Mouse (Mus musculus) lung, postnatal 10 days (tissue): ENCODE data around the gene Gabarap.
A peak's percentile ranks its signal among the peaks of the same experiment; 100 is the strongest.

Experiments
- DNase-seq: peaks from one replicate; pipeline ENCODE4 v3.0.0; 2021

The Gabarap gene

DNA sequence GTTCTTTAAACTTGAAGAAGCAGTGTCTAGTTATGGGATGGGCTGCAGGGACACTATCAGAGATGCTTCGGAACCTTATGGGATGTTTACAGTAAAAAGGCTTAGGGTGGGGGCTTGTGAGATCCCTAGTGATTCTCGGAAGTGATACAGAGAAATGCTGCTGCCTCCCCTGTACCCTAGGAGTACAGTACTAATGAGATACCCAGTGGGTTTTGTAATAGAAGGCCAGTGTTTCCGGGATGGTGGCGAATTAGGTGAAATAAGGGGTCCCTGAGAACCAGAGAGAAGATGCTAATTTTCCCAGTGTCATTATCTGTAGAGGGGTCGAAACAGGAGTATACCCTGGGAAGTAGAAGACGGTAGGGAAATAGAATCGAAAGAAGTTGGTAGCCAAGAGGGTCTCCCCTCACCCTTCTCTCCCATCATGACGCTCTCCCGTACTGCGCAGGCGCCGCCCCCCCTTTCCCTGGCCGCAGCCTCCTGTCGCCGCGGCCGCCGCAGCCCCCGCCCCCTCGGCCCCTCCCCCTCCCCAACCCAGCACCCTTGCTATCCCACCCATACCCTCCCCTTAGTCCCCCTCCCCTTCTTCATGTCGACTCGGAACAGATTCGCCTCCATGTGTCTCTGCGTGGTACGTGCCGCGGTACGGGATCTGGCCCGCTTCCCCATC is 32.7 kb downstream of the Gabarap start:
- peak; percentile 47 for DNase-seq

DNA sequence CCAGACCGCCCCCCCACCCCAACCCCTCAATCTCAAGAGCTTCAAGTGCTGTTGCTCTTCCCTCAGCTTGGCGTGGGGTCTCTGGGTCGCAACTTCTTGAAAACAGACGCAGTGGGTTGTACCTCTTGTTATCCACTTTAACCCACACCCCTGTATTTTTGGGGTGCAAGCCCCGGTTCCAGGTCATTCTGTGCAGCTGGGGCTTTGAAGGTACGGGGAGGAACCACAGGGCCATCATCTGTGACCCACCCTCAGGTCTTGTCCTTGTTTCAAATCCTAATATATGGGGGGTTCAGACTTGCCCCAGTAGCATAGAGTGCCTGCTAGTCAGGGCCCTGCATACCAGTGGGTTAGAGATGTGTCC is 33.2 kb downstream of the Gabarap start:
- DNase-seq, result no peak

- DNase-seq, result peak; percentile 86
Measured at GRCm38 (mm10) chr11:70026689-70027088, 35.7 kb downstream of the Gabarap start.

DNA sequence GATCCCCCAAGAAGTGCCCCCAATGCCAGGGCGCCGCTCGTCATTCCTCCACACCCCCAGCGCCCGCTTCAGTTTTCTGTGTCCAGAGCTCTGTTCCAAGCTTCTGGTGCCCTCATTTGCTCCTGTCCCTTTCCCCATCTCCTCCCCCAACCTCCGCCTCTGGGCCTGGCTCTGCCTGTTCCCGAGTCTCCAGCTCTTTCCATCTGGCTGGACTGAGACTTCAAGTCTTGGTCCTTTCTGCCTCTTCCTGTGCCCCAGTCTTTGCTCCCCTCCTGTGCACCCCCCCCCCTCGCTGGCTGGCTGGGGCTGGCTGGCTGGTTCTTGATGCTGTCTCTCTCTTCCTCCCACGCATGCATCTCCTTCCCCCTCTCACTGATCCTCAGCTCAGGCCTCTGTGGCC is 36.5 kb downstream of the Gabarap start:
- peak; percentile 76 for DNase-seq

DNA sequence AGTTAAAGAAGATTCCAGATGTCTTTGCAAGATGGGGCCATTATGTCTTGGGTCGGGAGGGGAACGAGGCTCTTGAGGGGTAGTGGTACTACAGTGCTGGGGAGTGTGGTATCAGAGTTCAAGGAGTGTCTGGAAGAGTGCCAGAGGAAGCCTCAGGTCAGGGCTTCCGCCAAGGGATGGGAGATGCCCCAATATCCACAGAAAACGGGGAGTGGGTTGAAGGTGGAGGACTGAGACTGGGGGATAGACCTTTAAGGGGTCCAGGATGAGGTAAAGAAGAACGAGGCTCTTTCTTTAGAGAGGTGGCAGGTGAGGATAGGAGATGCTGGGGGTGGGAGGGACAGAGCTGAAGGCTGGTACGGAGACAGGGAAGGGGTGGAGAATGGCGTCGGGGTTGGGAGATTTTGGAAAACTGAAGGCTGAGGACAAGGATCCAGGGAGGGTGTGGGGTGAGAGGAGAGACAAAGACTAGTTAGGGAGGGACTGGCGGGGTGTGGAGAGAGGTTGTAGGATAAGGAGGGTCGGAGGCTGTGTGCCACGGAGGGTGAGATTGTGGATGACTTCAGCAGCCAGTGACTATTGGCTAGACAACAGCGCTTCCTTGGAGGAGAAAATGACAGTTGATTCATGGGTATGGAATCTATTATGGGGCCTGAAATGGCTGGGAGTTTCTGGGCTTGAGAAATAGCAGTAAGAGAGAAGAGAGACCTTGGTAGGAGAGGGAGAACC is 37.6 kb downstream of the Gabarap start:
- peak; percentile 54 for DNase-seq

- DNase-seq, result peak; percentile 89
Measured at GRCm38 (mm10) chr11:70029130-70029801, 38.3 kb downstream of the Gabarap start.

DNA sequence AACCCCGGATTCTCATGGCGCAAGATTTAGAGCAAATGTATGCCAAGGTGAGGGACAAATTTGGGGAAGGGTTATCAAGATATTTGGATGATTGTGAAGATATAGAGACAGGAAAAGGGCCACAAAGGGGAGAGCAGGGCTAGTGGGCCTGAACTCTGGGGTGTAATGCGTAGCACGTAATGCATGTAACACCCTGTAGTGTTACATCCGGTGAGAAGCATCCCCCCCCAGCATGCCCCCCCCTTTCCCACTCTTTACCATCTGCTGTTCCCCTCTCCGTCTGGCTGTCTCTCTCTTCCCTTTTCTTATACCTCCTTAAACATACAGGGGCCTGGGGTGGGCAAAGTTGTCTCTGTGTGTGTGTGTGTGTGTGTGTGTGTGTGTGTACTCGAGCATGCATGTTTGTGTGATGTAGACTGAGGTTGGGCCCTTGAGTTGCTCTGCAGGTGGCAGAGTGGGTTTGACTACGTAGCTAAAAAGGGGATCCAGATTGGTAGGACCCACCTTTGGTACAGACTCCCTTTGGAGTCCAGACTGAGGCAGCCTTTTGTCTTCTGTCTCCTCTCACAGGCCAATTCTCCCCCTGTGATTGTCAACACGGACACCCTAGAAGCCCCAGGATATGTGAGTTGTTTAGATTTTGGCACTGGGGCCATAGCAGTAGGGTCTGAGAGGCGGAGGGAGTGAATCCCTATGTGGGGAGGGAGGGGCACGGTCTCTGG is 39.0 kb downstream of the Gabarap start:
- DNase-seq, result no peak

- no peak for DNase-seq
Measured at GRCm38 (mm10) chr11:70030651-70031320, 39.8 kb downstream of the Gabarap start.

GRCm38 (mm10) chr11:70031321-70031670 is 40.4 kb downstream of the Gabarap start:
- no peak for DNase-seq

GRCm38 (mm10) chr11:70038174-70038573 is 47.2 kb downstream of the Gabarap start:
- DNase-seq, result no peak

GRCm38 (mm10) chr11:70039631-70040030 is 48.7 kb downstream of the Gabarap start:
- no peak for DNase-seq

GRCm38 (mm10) chr11:70040184-70040583 is 49.2 kb downstream of the Gabarap start:
- DNase-seq, result no peak

DNA sequence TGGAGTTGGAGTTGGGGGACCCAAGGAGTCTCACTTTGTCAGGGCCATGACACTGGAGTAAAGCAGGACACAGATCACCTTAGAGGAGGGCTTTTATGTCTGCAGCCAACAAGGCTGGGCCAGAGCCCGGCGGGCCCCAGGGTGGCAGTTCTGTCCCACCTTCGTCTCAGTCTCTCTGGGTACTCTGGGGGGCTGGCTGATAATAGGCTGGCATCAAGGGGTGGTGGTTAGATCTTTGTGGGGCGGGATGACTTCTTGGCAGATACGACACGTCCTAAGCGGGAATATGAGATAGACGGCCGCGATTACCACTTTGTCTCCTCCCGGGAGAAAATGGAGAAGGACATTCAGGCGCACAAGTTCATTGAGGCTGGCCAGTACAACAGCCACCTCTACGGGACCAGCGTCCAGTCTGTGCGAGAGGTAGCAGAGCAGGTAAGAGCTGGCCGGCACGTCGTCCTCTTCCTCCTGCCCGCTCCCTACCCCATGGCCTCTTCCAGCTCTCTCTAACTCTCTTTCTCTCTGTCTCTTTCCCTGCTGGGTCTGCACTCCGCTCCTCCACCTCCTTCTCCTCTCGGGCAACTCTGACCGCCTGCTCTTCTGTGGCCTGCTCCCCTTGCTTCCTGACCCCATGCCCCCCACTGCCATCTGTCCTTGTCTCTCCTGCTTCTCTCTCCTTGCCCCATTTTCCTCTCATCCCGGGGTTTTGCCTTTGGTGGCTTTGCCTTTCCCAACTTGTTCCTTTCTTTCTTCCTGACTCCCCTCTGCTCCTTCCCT is 51.6 kb downstream of the Gabarap start:
- DNase-seq, result no peak

GRCm38 (mm10) chr11:70043665-70044064 is 52.7 kb downstream of the Gabarap start:
- no peak for DNase-seq
